Mouse (Mus musculus): ENCODE data around the gene Gm28490. TPM values are rescaled to one million over a fixed set of nuclear protein-coding genes. Genes with fewer than 3 reads are reported as not detected.
"Not testable (repeated sequence)": the region's sequence is repeated elsewhere in the genome, so short reads cannot be mapped to it uniquely, and the experiment has no call there.

Gene Gm28490
- not detected for total RNA-seq (2021)
- long read RNA-seq, result 0 reads

DNA sequence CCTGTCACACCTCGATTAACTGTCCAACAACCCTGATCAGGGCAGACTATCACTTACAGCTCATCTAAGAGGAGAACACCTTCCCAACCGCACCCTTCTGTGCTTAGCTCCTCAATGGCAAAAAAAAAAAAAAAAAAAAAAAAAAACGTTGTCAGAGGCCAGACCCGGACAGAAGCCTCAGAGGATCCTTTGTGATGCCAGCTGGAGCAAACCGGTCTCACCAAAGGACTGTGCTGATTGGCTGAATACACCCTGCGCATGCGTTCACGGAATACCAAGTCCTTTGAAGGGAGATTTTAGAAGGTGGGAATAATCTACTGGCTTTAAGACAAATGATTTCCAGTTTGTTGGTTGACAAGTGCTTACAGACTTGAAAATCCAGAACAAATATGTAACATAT lies at the start of gene Gm28490:
Gene Gm28490, minus strand, starts transcription at position 101 of the 400 bp plus-strand sequence.
- DNase-seq (ENCODE audit: low spot score in 2 of 2), result not testable (repeated sequence)

All from layer of hippocampus, adult 18-20 months (tissue).